Mouse (Mus musculus): ENCODE data around the gene Ppp4r3a. TPM values are rescaled to one million over a fixed set of nuclear protein-coding genes. Genes with fewer than 3 reads are reported as not detected.
A peak's percentile ranks its signal among the peaks of the same experiment; 100 is the strongest.

The Ppp4r3a gene
- polyA plus RNA-seq, 1 experiment from 2014 or later = 28.2 TPM

GRCm38 (mm10) chr12:101087406-101087805 lies 3.9 kb upstream of the Ppp4r3a start:
- H3K27me3 ChIP-seq (ENCODE audit: control insufficient read depth, insufficient read depth, low read length) = no peaks in the 10 kb centered on the region
- ATAC-seq (ENCODE audit: insufficient read depth, low FRiP score) = no peak
- WGBS = 86% methylated on average over 1 of the region's 1 CpGs
- H3K27ac ChIP-seq (ENCODE audit: low read length) = no peak overlapping the region
- peaks cover 5% of the 10 kb centered on the region; the same call in 1 of the 2 replicates for H3K4me1 ChIP-seq (ENCODE audit: control insufficient read depth, insufficient read depth, low read length)
- no peak overlapping the region for H3K4me3 ChIP-seq (replicated peaks; ENCODE audit: low read length)
- H3K4me2 ChIP-seq (ENCODE audit: low read depth, low read length) = no peak overlapping the region
- no peaks in the 10 kb centered on the region for H3K9me3 ChIP-seq (replicated peaks; ENCODE audit: control insufficient read depth, low read length)
- H3K36me3 ChIP-seq (ENCODE audit: control insufficient read depth, insufficient read depth, low read length) = no peaks in the 10 kb centered on the region
- H3K9ac ChIP-seq (ENCODE audit: low read length) = no peak overlapping the region

DNA sequence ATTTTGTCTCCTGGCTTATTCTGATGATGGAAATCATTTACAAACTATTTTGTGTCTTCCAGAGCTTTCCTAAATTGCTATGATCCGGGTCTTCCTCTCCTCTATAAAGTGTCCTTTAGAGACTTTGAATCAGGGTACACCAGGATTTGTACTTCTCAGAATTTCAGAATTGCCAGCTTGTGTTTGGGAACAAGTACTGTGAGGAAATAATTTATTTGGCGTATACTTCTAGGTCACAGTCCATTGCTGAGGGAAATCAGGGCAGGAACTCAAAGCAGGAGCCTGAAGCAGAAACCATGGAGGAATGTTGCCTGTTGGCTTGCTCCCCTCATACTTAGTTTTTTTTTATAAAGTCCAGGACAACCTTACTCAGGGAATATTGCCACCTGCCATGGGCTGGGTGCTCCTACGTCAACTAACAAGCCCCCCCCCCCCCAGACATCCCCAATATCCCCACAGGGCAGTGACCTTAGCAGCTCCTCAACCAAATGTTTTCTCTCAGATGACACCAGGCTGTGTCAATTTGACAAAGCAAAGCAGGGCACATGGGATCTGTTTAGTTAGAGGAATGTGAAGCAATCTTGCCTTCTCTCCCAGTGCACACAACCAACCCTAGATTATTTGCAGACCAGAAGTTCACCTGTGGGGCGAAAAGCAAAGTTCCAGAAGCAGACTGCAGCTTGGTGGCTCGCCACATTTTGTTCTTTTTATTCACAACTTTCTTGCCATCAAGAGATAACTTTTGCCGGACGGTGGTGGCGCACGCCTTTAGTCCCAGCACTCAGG lies 1.6 kb upstream of the Ppp4r3a start:
- Histone ChIP-seq H3K36me3 (ENCODE audit: control insufficient read depth, insufficient read depth, low read length) (0 out of 2 replicates have a peak, but pooled peaks cover 3% of the 10 kb centered on the region), H3K27ac (ENCODE audit: low read length) (no peak overlapping the region), H3K9me3 (replicated peaks; ENCODE audit: control insufficient read depth, low read length) (no peaks in the 10 kb centered on the region), H3K9ac (ENCODE audit: low read length) (no peak overlapping the region), H3K4me2 (ENCODE audit: low read depth, low read length) (no peak overlapping the region), H3K27me3 (ENCODE audit: control insufficient read depth, insufficient read depth, low read length) (no peaks in the 10 kb centered on the region), H3K4me3 (replicated peaks; ENCODE audit: low read length) (no peak overlapping the region), H3K4me1 (ENCODE audit: control insufficient read depth, insufficient read depth, low read length) (peaks cover 8% of the 10 kb centered on the region)
- 84% methylated on average over 9 of the region's 9 CpGs for WGBS
- ATAC-seq (ENCODE audit: insufficient read depth, low FRiP score) = no peak

- peak overlapping the region; percentile 82 for H3K4me2 ChIP-seq (ENCODE audit: low read depth, low read length)
- ATAC-seq (ENCODE audit: insufficient read depth, low FRiP score) = no peak
- 7% methylated on average over 4 of the region's 4 CpGs for WGBS
- peak overlapping the region; percentile 99 for H3K9ac ChIP-seq (ENCODE audit: low read length)
- H3K27ac ChIP-seq (ENCODE audit: low read length) = peak overlapping the region; percentile 99
- H3K4me1 ChIP-seq (ENCODE audit: control insufficient read depth, insufficient read depth, low read length) = peaks cover 8% of the 10 kb centered on the region
- no peaks in the 10 kb centered on the region for H3K9me3 ChIP-seq (replicated peaks; ENCODE audit: control insufficient read depth, low read length)
- H3K27me3 ChIP-seq (ENCODE audit: control insufficient read depth, insufficient read depth, low read length) = no peaks in the 10 kb centered on the region
- peak overlapping the region; percentile 100 for H3K4me3 ChIP-seq (replicated peaks; ENCODE audit: low read length)
- H3K36me3 ChIP-seq (ENCODE audit: control insufficient read depth, insufficient read depth, low read length) = 0 out of 2 replicates have a peak, but pooled peaks cover 3% of the 10 kb centered on the region
Observed at GRCm38 (mm10) chr12:101084237-101084636, 735 bp upstream of the Ppp4r3a start.

GRCm38 (mm10) chr12:101083839-101084195 lies 315 bp upstream of the Ppp4r3a start:
- under 1% methylated on average over 23 of the region's 23 CpGs for WGBS
- ATAC-seq (ENCODE audit: insufficient read depth, low FRiP score) = no peak; the same call in none of the 2 replicates
- peak overlapping the region; percentile 82 for H3K4me2 ChIP-seq (ENCODE audit: low read depth, low read length)
- 0 out of 2 replicates have a peak, but pooled peaks cover 3% of the 10 kb centered on the region for H3K36me3 ChIP-seq (ENCODE audit: control insufficient read depth, insufficient read depth, low read length)
- H3K27me3 ChIP-seq (ENCODE audit: control insufficient read depth, insufficient read depth, low read length) = no peaks in the 10 kb centered on the region
- peaks cover 8% of the 10 kb centered on the region for H3K4me1 ChIP-seq (ENCODE audit: control insufficient read depth, insufficient read depth, low read length)
- no peaks in the 10 kb centered on the region for H3K9me3 ChIP-seq (replicated peaks; ENCODE audit: control insufficient read depth, low read length)
- peak overlapping the region; percentile 99 for H3K9ac ChIP-seq (ENCODE audit: low read length)
- peak overlapping the region; percentile 99 for H3K27ac ChIP-seq (ENCODE audit: low read length)
- H3K4me3 ChIP-seq (replicated peaks; ENCODE audit: low read length) = peak overlapping the region; percentile 100

- H3K4me1 ChIP-seq (ENCODE audit: control insufficient read depth, insufficient read depth, low read length) = peaks cover 8% of the 10 kb centered on the region
- H3K36me3 ChIP-seq (ENCODE audit: control insufficient read depth, insufficient read depth, low read length) = 0 out of 2 replicates have a peak, but pooled peaks cover 3% of the 10 kb centered on the region
- H3K9ac ChIP-seq (ENCODE audit: low read length) = peak overlapping the region; percentile 99
- peak overlapping the region; percentile 100 for H3K4me3 ChIP-seq (replicated peaks; ENCODE audit: low read length)
- peak overlapping the region; percentile 63 for H3K4me2 ChIP-seq (ENCODE audit: low read depth, low read length)
- WGBS = under 1% methylated on average over 69 of the region's 69 CpGs
- H3K9me3 ChIP-seq (replicated peaks; ENCODE audit: control insufficient read depth, low read length) = no peaks in the 10 kb centered on the region
- peak overlapping the region; percentile 99 for H3K27ac ChIP-seq (ENCODE audit: low read length)
- peak; percentile 3; the same call in 1 of the 2 replicates for ATAC-seq (ENCODE audit: insufficient read depth, low FRiP score)
- no peaks in the 10 kb centered on the region for H3K27me3 ChIP-seq (ENCODE audit: control insufficient read depth, insufficient read depth, low read length)
Observed at GRCm38 (mm10) chr12:101082296-101083075, 1.0 kb downstream of the Ppp4r3a start.

GRCm38 (mm10) chr12:101077955-101078354 lies 5.5 kb downstream of the Ppp4r3a start:
- Histone ChIP-seq H3K4me2 (ENCODE audit: low read depth, low read length) (no peak overlapping the region), H3K4me3 (replicated peaks; ENCODE audit: low read length) (no peak overlapping the region), H3K4me1 (ENCODE audit: control insufficient read depth, insufficient read depth, low read length) (peaks cover 3% of the 10 kb centered on the region; the same call in 1 of the 2 replicates), H3K9me3 (replicated peaks; ENCODE audit: control insufficient read depth, low read length) (no peaks in the 10 kb centered on the region), H3K9ac (ENCODE audit: low read length) (no peak overlapping the region), H3K36me3 (ENCODE audit: control insufficient read depth, insufficient read depth, low read length) (0 out of 2 replicates have a peak, but pooled peaks cover 3% of the 10 kb centered on the region), H3K27me3 (ENCODE audit: control insufficient read depth, insufficient read depth, low read length) (no peaks in the 10 kb centered on the region), H3K27ac (ENCODE audit: low read length) (no peak overlapping the region)
- ATAC-seq (ENCODE audit: insufficient read depth, low FRiP score) = no peak

DNA sequence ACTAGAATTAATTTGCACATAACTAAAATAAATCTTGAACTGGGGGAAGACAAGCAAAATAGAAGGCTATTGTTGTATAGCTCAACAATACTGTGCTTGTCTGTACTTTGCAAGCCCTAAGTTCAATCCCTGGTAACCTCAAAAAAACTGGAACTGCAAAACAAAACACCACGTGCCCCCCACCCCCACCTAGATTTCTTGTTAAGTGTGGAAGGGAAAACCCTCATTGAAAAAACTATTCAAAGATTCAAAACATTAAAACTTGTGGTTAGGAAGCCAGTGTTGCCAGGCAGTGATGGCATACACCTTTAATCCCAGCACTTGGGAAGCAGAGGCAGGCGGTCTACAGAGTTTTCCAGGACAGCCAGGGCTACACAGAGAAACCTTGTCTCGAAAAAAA lies 8.1 kb downstream of the Ppp4r3a start:
- Histone ChIP-seq H3K9ac (ENCODE audit: low read length) (no peak overlapping the region), H3K36me3 (ENCODE audit: control insufficient read depth, insufficient read depth, low read length) (0 out of 2 replicates have a peak, but pooled peaks cover 2% of the 10 kb centered on the region), H3K9me3 (replicated peaks; ENCODE audit: control insufficient read depth, low read length) (no peaks in the 10 kb centered on the region), H3K4me1 (ENCODE audit: control insufficient read depth, insufficient read depth, low read length) (0 out of 2 replicates have a peak, but pooled peaks cover 3% of the 10 kb centered on the region), H3K27me3 (ENCODE audit: control insufficient read depth, insufficient read depth, low read length) (no peaks in the 10 kb centered on the region), H3K4me2 (ENCODE audit: low read depth, low read length) (no peak overlapping the region), H3K27ac (ENCODE audit: low read length) (no peak overlapping the region), H3K4me3 (replicated peaks; ENCODE audit: low read length) (no peak overlapping the region)
- ATAC-seq (ENCODE audit: insufficient read depth, low FRiP score) = no peak
- 80% methylated on average over 3 of the region's 3 CpGs for WGBS

GRCm38 (mm10) chr12:101074821-101075429 lies 8.6 kb downstream of the Ppp4r3a start:
- no peak overlapping the region for H3K4me2 ChIP-seq (ENCODE audit: low read depth, low read length)
- no peaks in the 10 kb centered on the region for H3K36me3 ChIP-seq (ENCODE audit: control insufficient read depth, insufficient read depth, low read length)
- H3K9ac ChIP-seq (ENCODE audit: low read length) = no peak overlapping the region
- 92% methylated on average over 4 of the region's 4 CpGs for WGBS
- no peak overlapping the region for H3K27ac ChIP-seq (ENCODE audit: low read length)
- no peaks in the 10 kb centered on the region for H3K9me3 ChIP-seq (replicated peaks; ENCODE audit: control insufficient read depth, low read length)
- no peak overlapping the region for H3K4me3 ChIP-seq (replicated peaks; ENCODE audit: low read length)
- H3K27me3 ChIP-seq (ENCODE audit: control insufficient read depth, insufficient read depth, low read length) = no peaks in the 10 kb centered on the region
- H3K4me1 ChIP-seq (ENCODE audit: control insufficient read depth, insufficient read depth, low read length) = 0 out of 2 replicates have a peak, but pooled peaks cover 2% of the 10 kb centered on the region
- no peak for ATAC-seq (ENCODE audit: insufficient read depth, low FRiP score)
